Mouse (Mus musculus) layer of hippocampus, postnatal 10 days (tissue): ENCODE data around the gene Nfatc4. TPM values are rescaled to one million over a fixed set of nuclear protein-coding genes. Genes with fewer than 3 reads are reported as not detected.

Experiments used
- DNase-seq, 2 experiments: peaks; one replicate each; pipeline ENCODE4 v3.0.0; 2021; ENCODE audit warnings: low spot score in 2 of 2
- total RNA-seq, 2 experiments: library from RNA; stranded (reverse); gene quantifications; 2 replicates each; pipeline ENCODE4 v1.2.3; 2021

Nfatc4 gene
- total RNA-seq, 2 experiments from 2014 or later: 3.9 to 5.8 TPM

DNA sequence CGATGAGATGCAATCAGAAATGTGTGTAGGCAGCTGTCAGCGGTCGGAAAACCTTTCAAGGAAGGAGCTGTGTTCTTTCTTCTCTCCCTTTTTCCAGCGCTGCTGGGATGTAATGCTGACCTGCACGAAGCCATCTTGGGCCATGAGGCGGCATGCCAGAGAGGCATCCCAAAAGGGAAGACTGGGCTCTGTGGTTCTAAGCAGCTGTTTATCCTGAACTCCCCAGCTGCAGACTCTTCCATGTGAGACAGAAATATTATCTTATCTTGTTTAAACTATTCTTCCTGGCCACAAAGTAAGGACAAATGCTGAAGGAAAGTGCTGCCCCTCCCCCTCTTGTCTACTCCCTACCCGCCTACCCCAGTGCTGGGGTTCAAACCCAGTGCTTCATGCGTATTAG is 58.0 kb downstream of the Nfatc4 start:
- DNase-seq: no peak

DNA sequence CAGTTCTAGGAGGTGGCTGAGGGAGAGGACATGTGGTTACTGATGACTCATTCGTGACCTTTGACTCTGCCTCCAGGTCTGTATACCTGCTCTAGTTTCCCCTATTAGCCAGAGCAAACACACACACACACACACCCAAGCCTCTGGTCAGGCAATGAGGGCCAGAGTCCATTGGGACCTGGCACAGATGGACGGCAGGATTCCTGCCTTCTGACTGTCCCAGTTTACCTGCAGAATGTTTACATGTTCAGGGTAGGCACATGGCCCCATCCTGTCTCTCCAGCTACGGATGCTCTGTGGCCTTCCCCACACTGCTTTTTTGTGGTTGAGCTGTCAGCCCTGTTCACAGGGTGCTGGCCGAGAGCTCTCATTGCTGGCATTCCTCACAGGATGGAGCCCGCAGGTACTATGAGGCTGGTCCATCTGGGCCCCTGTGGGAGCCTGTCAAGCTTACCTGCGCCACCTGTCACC is 59.3 kb downstream of the Nfatc4 start:
- no peak for DNase-seq

DNA sequence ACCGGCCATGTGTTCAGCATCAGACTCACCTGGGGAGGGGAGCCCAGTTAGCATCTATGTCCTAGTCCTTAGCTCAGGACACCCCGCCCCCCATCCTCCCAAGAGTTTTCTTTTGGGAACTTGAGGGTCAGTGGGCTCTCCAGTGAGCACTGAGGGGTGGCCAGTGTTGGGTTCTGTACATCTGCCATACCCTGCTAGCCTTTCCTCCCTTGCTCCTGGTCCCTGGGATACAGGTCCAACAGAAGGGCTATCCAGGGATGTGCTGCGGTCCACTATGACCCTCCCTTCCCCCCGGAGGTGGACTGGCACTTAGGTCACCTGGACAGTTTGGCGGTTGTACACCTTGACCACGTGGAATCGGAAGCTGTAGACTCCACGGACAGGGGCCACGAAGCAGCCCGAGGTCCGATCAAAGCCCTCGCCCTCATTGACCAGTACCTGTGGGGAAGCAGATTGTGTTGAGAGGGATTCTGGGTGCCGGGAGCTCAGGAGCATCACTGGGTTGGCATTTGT is 60.3 kb downstream of the Nfatc4 start:
- no peak for DNase-seq

Other genes with a start within 250 kb of the Nfatc4 start
- gene Fitm1, start 247.5 kb upstream of the Nfatc4 start, total RNA-seq: not detected
- 10 to 100 TPM; 87.3 to 91.8 TPM for gene Psme1, start 245.0 kb upstream of the Nfatc4 start, total RNA-seq
- 10 to 100 TPM; 50.2 to 54.6 TPM for gene Emc9, start 237.8 kb upstream of the Nfatc4 start, total RNA-seq
- 10 to 100 TPM; 54.0 to 62.7 TPM for gene Psme2, start 232.0 kb upstream of the Nfatc4 start, total RNA-seq
- 10 to 100 TPM; 35.6 to 37.2 TPM for gene Rnf31, start 231.4 kb upstream of the Nfatc4 start, total RNA-seq
- gene Irf9, start 219.6 kb upstream of the Nfatc4 start, total RNA-seq: 10 to 100 TPM; 11.1 to 13.0 TPM
- 1 to 10 TPM; 1.4 to 2.3 TPM for gene Rec8, start 205.1 kb upstream of the Nfatc4 start, total RNA-seq
- 100 to 1,000 TPM; 131 to 145 TPM for gene Ipo4, start 187.2 kb upstream of the Nfatc4 start, total RNA-seq
- gene Gm49378, start 185.2 kb upstream of the Nfatc4 start, total RNA-seq: 1 to 10 TPM; 3.0 to 6.1 TPM
- 10 to 100 TPM; 42.0 to 55.9 TPM for gene Tm9sf1, start 179.3 kb upstream of the Nfatc4 start, total RNA-seq
- 1 to 10 TPM; 1.3 to 1.5 TPM for gene Tssk4, start 173.0 kb upstream of the Nfatc4 start, total RNA-seq
- 10 to 100 TPM; 47.8 to 50.0 TPM for gene Mdp1, start 162.6 kb upstream of the Nfatc4 start, total RNA-seq
- 10 to 100 TPM; 29.1 TPM for gene Gmpr2, start 151.2 kb upstream of the Nfatc4 start, total RNA-seq
- gene Nedd8, start 151.0 kb upstream of the Nfatc4 start, total RNA-seq: 100 to 1,000 TPM; 320 to 339 TPM
- 10 to 100 TPM; 18.4 to 23.9 TPM for gene Tinf2, start 141.3 kb upstream of the Nfatc4 start, total RNA-seq
- gene Tgm1, start 109.2 kb upstream of the Nfatc4 start, total RNA-seq: under 1 TPM; 0.16 to 0.18 TPM
- 10 to 100 TPM; 42.0 to 54.1 TPM for gene Rabggta, start 100.9 kb upstream of the Nfatc4 start, total RNA-seq
- gene Dhrs1, start 77.5 kb upstream of the Nfatc4 start, total RNA-seq: 100 to 1,000 TPM; 103 to 110 TPM
- gene Nop9, start 77.5 kb upstream of the Nfatc4 start, total RNA-seq: 10 to 100 TPM; 16.4 to 17.1 TPM
- under 1 TPM; 0.47 to 0.89 TPM for gene Cideb, start 64.7 kb upstream of the Nfatc4 start, total RNA-seq
- under 1 TPM; 0.45 to 0.64 TPM for gene Ltb4r2, start 61.7 kb upstream of the Nfatc4 start, total RNA-seq
- under 1 TPM; 0.62 to 0.69 TPM for gene Ltb4r1, start 57.2 kb upstream of the Nfatc4 start, total RNA-seq
- gene Adcy4, start 39.0 kb upstream of the Nfatc4 start, total RNA-seq: 1 to 10 TPM; 6.7 to 9.0 TPM
- gene Ripk3, start 34.3 kb upstream of the Nfatc4 start, total RNA-seq: 1 to 10 TPM in 1 of 2 experiments, under 1 TPM in 1; 0.78 to 2.2 TPM
- 10 to 100 TPM; 17.0 to 17.3 TPM for gene Nynrin, start 30.9 kb downstream of the Nfatc4 start, total RNA-seq
- 1 to 10 TPM in 1 of 2 experiments, under 1 TPM in 1; 0.62 to 1.0 TPM for gene Cbln3, start 61.2 kb downstream of the Nfatc4 start, total RNA-seq
- gene Khnyn, start 61.8 kb downstream of the Nfatc4 start, total RNA-seq: 10 to 100 TPM; 11.8 to 13.4 TPM
- gene Sdr39u1, start 77.1 kb downstream of the Nfatc4 start, total RNA-seq: 10 to 100 TPM; 80.5 to 87.8 TPM
- gene Cma1, start 121.5 kb downstream of the Nfatc4 start, total RNA-seq: under 1 TPM in 1 of 2 experiments, not detected in 1; 0.34 TPM
- not detected for gene Cma2, start 127.8 kb downstream of the Nfatc4 start, total RNA-seq
- gene Mcpt1, start 194.8 kb downstream of the Nfatc4 start, total RNA-seq: not detected
- gene Mcpt9, start 207.4 kb downstream of the Nfatc4 start, total RNA-seq: not detected
- gene Mcpt2, start 218.9 kb downstream of the Nfatc4 start, total RNA-seq: not detected
- not detected for gene Mcpt4, start 239.2 kb downstream of the Nfatc4 start, total RNA-seq